Mouse (Mus musculus): ENCODE results near the gene Igsf3.

DNA sequence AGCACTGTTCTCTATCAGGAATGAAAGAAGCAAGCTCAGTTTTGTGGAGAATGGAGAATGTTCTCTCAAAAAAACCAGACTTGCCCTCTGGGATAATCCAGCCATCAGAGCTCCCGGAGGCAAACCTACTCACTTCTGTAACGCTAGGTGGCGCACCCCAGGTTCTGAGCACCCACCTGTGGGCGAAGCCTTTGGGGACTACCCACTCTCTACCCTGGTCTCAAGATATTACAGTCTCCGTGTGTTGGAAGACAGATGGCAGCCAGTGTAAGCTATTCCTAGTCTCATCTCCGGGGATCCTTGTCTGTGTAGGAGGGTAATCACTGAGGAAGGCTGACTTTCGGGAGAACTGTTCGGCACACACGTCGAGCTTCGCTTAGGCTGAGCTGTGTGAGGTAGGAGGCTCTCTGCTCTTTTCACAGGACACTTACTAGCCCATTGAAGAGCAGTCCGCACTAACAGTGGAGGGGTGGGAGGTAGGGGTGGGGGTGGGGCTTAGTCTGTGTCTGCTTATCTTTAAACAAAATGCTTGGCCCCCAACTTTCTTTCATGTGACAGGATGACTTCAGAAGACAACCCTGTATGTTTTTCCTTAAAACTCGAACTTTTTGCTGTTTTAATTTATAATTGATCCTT is 4.4 kb upstream of the Igsf3 start:
- TF ChIP-seq CHD2 (IDR thresholded peaks at IDR 0.05; ENCODE audit: low read length), result no peak
- no peak for TF ChIP-seq MAFK (IDR thresholded peaks at IDR 0.05; ENCODE audit: borderline replicate concordance, low read depth, low read length)
- TF ChIP-seq CTCF (IDR thresholded peaks at IDR 0.05 in 2 of 3, conservative IDR thresholded peaks at IDR 0.05 in 1 of 3; ENCODE audit: control insufficient read depth in 1 of 3, insufficient read depth in 1 of 3, low read depth in 2 of 3, low read length in 3 of 3, poor library complexity in 1 of 3, severe bottlenecking in 1 of 3), result no peak
- TF ChIP-seq HCFC1 (IDR thresholded peaks at IDR 0.05; ENCODE audit: low read depth, low read length), result no peak
- no peak for TF ChIP-seq POLR2A (IDR thresholded peaks at IDR 0.05; ENCODE audit: control insufficient read depth in 1 of 2, insufficient read depth in 1 of 2, low read depth in 1 of 2, low read length in 2 of 2, poor library complexity in 1 of 2)
- no peak for TF ChIP-seq EP300 (IDR thresholded peaks at IDR 0.05; ENCODE audit: low read depth in 1 of 2, low read length in 2 of 2)
- TF ChIP-seq SMC3 (IDR thresholded peaks at IDR 0.05; ENCODE audit: low read depth, low read length), result no peak
